ENCODE assay signal across 18 mouse cellular contexts in genomic region chr19:53738701-53739131, GRCm38 (mm10).
A peak's percentile ranks its signal among the peaks of the same experiment; 100 is the strongest.
DNase-seq lines count a peak whose midpoint lies in the region; ATAC-seq lines count a peak whose summit lies in the region.
"Had no signal": no experiment of that assay in that cellular context is flagged by ENCODE, and none has a peak within 500 bp of the region (broad histone marks: within the 10 kb centered on the region; RNA-seq: fewer than 3 reads in every experiment).

No protein-coding gene starts in this region.

- H3K36me3 ChIP-seq in heart, embryonic 12.5 days: no peaks in the 10 kb centered on the region
- no peaks in the 10 kb centered on the region for H3K36me3 ChIP-seq in embryonic facial prominence, embryonic 12.5 days
- H3K36me3 ChIP-seq in limb, embryonic 13.5 days: no peaks in the 10 kb centered on the region
- H3K36me3 ChIP-seq: neural tube, embryonic 13.5 days had no signal

- 0 out of 2 replicates have a peak overlapping the region, but pooled peaks have one; percentile 12 for H3K9ac ChIP-seq in heart, embryonic 12.5 days
- H3K9ac ChIP-seq in embryonic facial prominence, embryonic 12.5 days: no peak overlapping the region
- no peak overlapping the region for H3K9ac ChIP-seq in limb, embryonic 13.5 days
- H3K9ac ChIP-seq: neural tube, embryonic 13.5 days had no signal

- 47% methylated on average over 6 of the region's 6 CpGs for WGBS in heart, embryonic 12.5 days
- WGBS in embryonic facial prominence, embryonic 12.5 days: 53% methylated on average over 6 of the region's 6 CpGs
- WGBS in limb, embryonic 13.5 days: 28% methylated on average over 6 of the region's 6 CpGs

- peaks cover 42% of the 10 kb centered on the region for H3K4me1 ChIP-seq in heart, embryonic 12.5 days (replicated peaks)
- 0 out of 2 replicates have a peak, but pooled peaks cover 4% of the 10 kb centered on the region for H3K4me1 ChIP-seq in embryonic facial prominence, embryonic 12.5 days
- peaks cover 24% of the 10 kb centered on the region for H3K4me1 ChIP-seq in limb, embryonic 13.5 days
- H3K4me1 ChIP-seq: neural tube, embryonic 13.5 days had no signal

- peak overlapping the region; percentile 68 for H3K27ac ChIP-seq in heart, embryonic 12.5 days (ENCODE audit: poor library complexity, severe bottlenecking)
- no peak overlapping the region for H3K27ac ChIP-seq in embryonic facial prominence, embryonic 12.5 days
- H3K27ac ChIP-seq in limb, embryonic 13.5 days: 0 out of 2 replicates have a peak overlapping the region, but pooled peaks have one; percentile 39
- H3K27ac ChIP-seq: neural tube, embryonic 13.5 days; stomach, postnatal 0 days had no signal

- H3K27me3 ChIP-seq in heart, embryonic 12.5 days (replicated peaks): no peaks in the 10 kb centered on the region
- no peaks in the 10 kb centered on the region for H3K27me3 ChIP-seq in embryonic facial prominence, embryonic 12.5 days
- H3K27me3 ChIP-seq in limb, embryonic 13.5 days: no peaks in the 10 kb centered on the region
- H3K27me3 ChIP-seq: neural tube, embryonic 13.5 days had no signal

- ATAC-seq in heart, embryonic 12.5 days (ENCODE audit: insufficient number of reproducible peaks, low FRiP score): no peak
- 0 out of 2 replicates have a peak, but pooled peaks have one; percentile 22 for ATAC-seq in embryonic facial prominence, embryonic 12.5 days (ENCODE audit: insufficient number of reproducible peaks, insufficient read depth, low FRiP score, low TSS enrichment)
- peak; percentile 85 for ATAC-seq in limb, embryonic 13.5 days (ENCODE audit: low FRiP score, low read depth)
- ATAC-seq: forebrain, embryonic 16.5 days; midbrain, embryonic 16.5 days had no signal

- H3K4me3 ChIP-seq in heart, embryonic 12.5 days: no peak overlapping the region
- no peak overlapping the region for H3K4me3 ChIP-seq in embryonic facial prominence, embryonic 12.5 days
- H3K4me3 ChIP-seq in limb, embryonic 13.5 days: no peak overlapping the region
- H3K4me3 ChIP-seq: neural tube, embryonic 13.5 days had no signal

- H3K4me2 ChIP-seq in heart, embryonic 12.5 days: peak overlapping the region; percentile 33
- H3K4me2 ChIP-seq in embryonic facial prominence, embryonic 12.5 days (replicated peaks): no peak overlapping the region
- no peak overlapping the region; the same call in 1 of the 2 replicates for H3K4me2 ChIP-seq in limb, embryonic 13.5 days (replicated peaks)
- H3K4me2 ChIP-seq: neural tube, embryonic 13.5 days had no signal

- no peaks in the 10 kb centered on the region for H3K9me3 ChIP-seq in heart, embryonic 12.5 days (replicated peaks)
- H3K9me3 ChIP-seq in embryonic facial prominence, embryonic 12.5 days: no peaks in the 10 kb centered on the region
- no peaks in the 10 kb centered on the region for H3K9me3 ChIP-seq in limb, embryonic 13.5 days
- H3K9me3 ChIP-seq: neural tube, embryonic 13.5 days had no signal

- peak; percentile 30 for DNase-seq in embryo, embryonic 10.5 days (ENCODE audit: low spot score)
- DNase-seq in embryo, embryonic 10 days (ENCODE audit: low spot score): no peak
- no peak for DNase-seq in heart, adult 8-10 months (ENCODE audit: low spot score)
- DNase-seq in T-cell, adult 2 months (ENCODE audit: low spot score): no peak
- DNase-seq in ovary, postnatal 14 days (ENCODE audit: low spot score): no peak
- DNase-seq: adrenal gland, postnatal 10 days; cerebellum, postnatal 10 days; kidney, postnatal 14 days; lung, adult 18-20 months; retina, postnatal 1 day; thymus, postnatal 25 days had no signal
